Comparison of ENCODE assay signal across 13 mouse cellular contexts in the genomic region with DNA sequence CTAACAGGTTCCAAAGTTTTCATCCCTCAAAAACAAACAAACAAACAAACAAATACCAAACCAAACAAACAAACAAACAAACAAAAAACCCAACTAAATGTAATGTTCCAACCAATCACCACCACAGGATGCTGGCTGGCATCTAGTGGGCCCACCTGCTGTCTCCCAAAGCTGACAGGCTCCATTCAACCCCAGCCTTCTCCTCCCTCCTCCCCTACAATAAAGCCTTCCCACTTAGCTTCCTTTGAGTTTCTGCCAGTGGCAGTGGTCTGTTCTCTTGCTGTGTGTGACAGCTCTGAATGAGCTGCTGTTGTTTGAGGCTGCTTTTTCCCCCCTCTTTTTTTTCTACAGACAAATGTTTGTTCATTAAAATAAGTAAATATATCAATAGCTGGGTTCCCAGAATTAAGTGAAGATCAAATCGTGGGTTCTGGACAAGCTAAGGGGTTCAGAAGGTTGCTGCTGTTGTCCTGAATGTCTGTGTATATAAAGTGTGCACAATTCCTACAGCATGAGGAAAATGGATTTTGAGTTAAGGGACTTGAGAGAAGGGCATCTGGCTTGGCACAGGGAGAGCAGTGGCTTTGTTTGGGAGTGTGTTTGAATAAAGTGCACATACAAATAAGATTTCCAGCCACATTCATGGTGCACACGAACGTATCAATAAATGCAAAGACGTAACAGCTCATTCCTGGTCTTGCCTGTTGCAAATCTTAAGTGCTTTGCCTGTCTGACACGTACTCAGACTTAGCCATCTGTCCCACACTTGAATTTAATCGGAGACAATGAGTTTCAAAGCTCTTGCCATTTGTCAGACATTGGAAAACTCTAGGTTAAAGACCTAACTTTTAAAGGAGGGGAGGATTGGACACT. TPM values are rescaled to one million over a fixed set of nuclear protein-coding genes. Genes with fewer than 3 reads are reported as not detected.
DNase-seq lines count a peak whose midpoint lies in the region; ATAC-seq lines count a peak whose summit lies in the region.
"Had no signal": no experiment of that assay in that cellular context is flagged by ENCODE, and none has a peak within 500 bp of the region (broad histone marks: within the 10 kb centered on the region; RNA-seq: fewer than 3 reads in every experiment).

No protein-coding gene starts in this region.

- peak; percentile 33 for DNase-seq in neural tube, embryonic 11.5 days (ENCODE audit: low spot score)
- DNase-seq in neural tube, embryonic 10.5 days (ENCODE audit: extremely low spot score, low spot score): no peak
- no peak for DNase-seq in natural killer cell, adult 2 months (ENCODE audit: low spot score in 2 of 2)
- DNase-seq in cerebellum, adult 8-10 months: no peak
- DNase-seq in layer of hippocampus, adult 9-10 months (ENCODE audit: low spot score): no peak
- DNase-seq: cerebellum, adult 9-11 months; heart, postnatal 36 days; liver had no signal

- H3K27ac ChIP-seq in neural tube, embryonic 11.5 days (ENCODE audit: low read depth, low read length): peak overlapping the region; percentile 17; the same call in 1 of the 2 replicates
- H3K27ac ChIP-seq in forebrain, embryonic 15.5 days (replicated peaks): peak overlapping the region; percentile 92
- no peak overlapping the region for H3K27ac ChIP-seq in neural tube, embryonic 15.5 days (replicated peaks)
- H3K27ac ChIP-seq: heart, embryonic 10.5 days; left cerebral cortex, adult 2 months had no signal

- no peaks in the 10 kb centered on the region for H3K36me3 ChIP-seq in neural tube, embryonic 11.5 days (ENCODE audit: control insufficient read depth, insufficient read depth, low read length)
- peaks cover 6% of the 10 kb centered on the region for H3K36me3 ChIP-seq in forebrain, embryonic 15.5 days
- peaks cover 12% of the 10 kb centered on the region; the same call in 1 of the 2 replicates for H3K36me3 ChIP-seq in neural tube, embryonic 15.5 days

- H3K9ac ChIP-seq in neural tube, embryonic 11.5 days (ENCODE audit: low read length): no peak overlapping the region
- H3K9ac ChIP-seq in forebrain, embryonic 15.5 days (replicated peaks): peak overlapping the region; percentile 31
- no peak overlapping the region for H3K9ac ChIP-seq in neural tube, embryonic 15.5 days (replicated peaks)

- H3K27me3 ChIP-seq in neural tube, embryonic 11.5 days (ENCODE audit: control insufficient read depth, insufficient read depth, low read length): no peaks in the 10 kb centered on the region
- no peaks in the 10 kb centered on the region for H3K27me3 ChIP-seq in forebrain, embryonic 15.5 days
- no peaks in the 10 kb centered on the region for H3K27me3 ChIP-seq in neural tube, embryonic 15.5 days (replicated peaks)

- H3K4me1 ChIP-seq in neural tube, embryonic 11.5 days (ENCODE audit: control insufficient read depth, insufficient read depth, low read length): peaks cover 24% of the 10 kb centered on the region
- peaks cover 79% of the 10 kb centered on the region for H3K4me1 ChIP-seq in forebrain, embryonic 15.5 days
- H3K4me1 ChIP-seq in neural tube, embryonic 15.5 days: peaks cover 45% of the 10 kb centered on the region

- no peak for ATAC-seq in neural tube, embryonic 11.5 days (ENCODE audit: insufficient read depth, low FRiP score, low TSS enrichment)
- ATAC-seq in forebrain, embryonic 15.5 days (replicated peaks): peak; percentile 69
- ATAC-seq in megakaryocyte-erythroid progenitor cell, adult 5-6 weeks (replicated peaks; ENCODE audit: low FRiP score, low TSS enrichment, poor library complexity, severe bottlenecking): 0 out of 2 replicates have a peak, but pooled peaks have one; percentile 8
- no peak for ATAC-seq in neural tube, embryonic 15.5 days (ENCODE audit: low FRiP score)

- H3K4me3 ChIP-seq in neural tube, embryonic 11.5 days (ENCODE audit: low read depth, low read length): no peak overlapping the region
- H3K4me3 ChIP-seq in forebrain, embryonic 15.5 days: no peak overlapping the region
- H3K4me3 ChIP-seq in neural tube, embryonic 15.5 days (replicated peaks): no peak overlapping the region
- H3K4me3 ChIP-seq: heart, embryonic 10.5 days; left cerebral cortex, adult 2 months had no signal

- 38% methylated on average over 6 of the region's 6 CpGs for WGBS in neural tube, embryonic 11.5 days
- WGBS in forebrain, embryonic 15.5 days: 5% methylated on average over 6 of the region's 6 CpGs
- WGBS in neural tube, embryonic 15.5 days: 20% methylated on average over 6 of the region's 6 CpGs

- H3K4me2 ChIP-seq in neural tube, embryonic 11.5 days (ENCODE audit: low read depth): no peak overlapping the region
- peak overlapping the region; percentile 17 for H3K4me2 ChIP-seq in forebrain, embryonic 15.5 days (replicated peaks)
- peak overlapping the region; percentile 23; the same call in 1 of the 2 replicates for H3K4me2 ChIP-seq in neural tube, embryonic 15.5 days

- H3K9me3 ChIP-seq in neural tube, embryonic 11.5 days (ENCODE audit: control insufficient read depth, low read length): no peaks in the 10 kb centered on the region
- no peaks in the 10 kb centered on the region for H3K9me3 ChIP-seq in forebrain, embryonic 15.5 days
- H3K9me3 ChIP-seq in neural tube, embryonic 15.5 days (replicated peaks): no peaks in the 10 kb centered on the region
- H3K9me3 ChIP-seq: heart, embryonic 10.5 days had no signal

RNA-seq across cellular contexts. Expression of a gene that starts 15.3 kb away (rescaled TPM):
- 23.6 and 24.3 TPM in 2 replicates for polyA plus RNA-seq in neural tube, embryonic 11.5 days (2014; fragmentation: Nextera tagmentation; extraction: Ambion mirVana)
- polyA plus RNA-seq in forebrain, embryonic 15.5 days (2015; fragmentation: Nextera tagmentation; extraction: Ambion mirVana): 82.4 and 103 TPM in 2 replicates
- 2.1 and 3.9 TPM in 2 replicates for total RNA-seq in megakaryocyte-erythroid progenitor cell, adult 5-6 weeks (2014; fragmentation: Nextera tagmentation)
- 3.9 and 4.6 TPM in 2 replicates for total RNA-seq in megakaryocyte-erythroid progenitor cell, adult 5-6 weeks (2017)
- 65.8 and 79.2 TPM in 2 replicates for polyA plus RNA-seq in neural tube, embryonic 15.5 days (2015; fragmentation: Nextera tagmentation; extraction: Ambion mirVana)

RNA-seq across cellular contexts. Expression of a gene that starts 58.1 kb away (rescaled TPM):
- 25.3 and 26.7 TPM in 2 replicates for polyA plus RNA-seq in neural tube, embryonic 11.5 days (2014; fragmentation: Nextera tagmentation; extraction: Ambion mirVana)
- polyA plus RNA-seq in forebrain, embryonic 15.5 days (2015; fragmentation: Nextera tagmentation; extraction: Ambion mirVana): 27.5 and 34.8 TPM in 2 replicates
- 4.1 and 10.7 TPM in 2 replicates for total RNA-seq in megakaryocyte-erythroid progenitor cell, adult 5-6 weeks (2014; fragmentation: Nextera tagmentation)
- total RNA-seq in megakaryocyte-erythroid progenitor cell, adult 5-6 weeks (2017): 6.2 and 9.4 TPM in 2 replicates
- 54.5 and 66.1 TPM in 2 replicates for polyA plus RNA-seq in neural tube, embryonic 15.5 days (2015; fragmentation: Nextera tagmentation; extraction: Ambion mirVana)

Comparison
In these comparisons a context has a peak if more than half of its experiments do, and no peak if none do; other contexts are left out.
1. ATAC-seq: peak in forebrain, embryonic 15.5 days (single experiment) and megakaryocyte-erythroid progenitor cell, adult 5-6 weeks (single experiment); none in neural tube, embryonic 11.5 days (single experiment) and neural tube, embryonic 15.5 days (single experiment).